Mouse (Mus musculus) kidney, adult 2 months (tissue): ENCODE measurements around the gene Unc45a.
"Not testable (repeated sequence)": the region's sequence is repeated elsewhere in the genome, so short reads cannot be mapped to it uniquely, and the experiment has no call there.

Experiments
- CTCF ChIP-seq: fragments of 200-500 bp; conservative IDR thresholded peaks from 2 replicates; pipeline ENCODE4 v1.5.1; 2011; ENCODE audit warnings: low read depth, mild to moderate bottlenecking, control low read depth, low read length, moderate library complexity, mixed read lengths; ENCODE audit not compliant: insufficient read depth, insufficient read length
- POLR2A ChIP-seq: fragments of 200-500 bp; IDR thresholded peaks from one replicate; pipeline ENCODE4 v1.6.1; 2011; ENCODE audit warnings: low read depth, low read length, control low read depth

GRCm38 (mm10) chr7:80324816-80325119, 16.0 kb downstream of the Unc45a start:
- not testable (repeated sequence) for TF ChIP-seq CTCF, POLR2A
